Mouse (Mus musculus): ENCODE measurements around the gene Rasal1. TPM values are rescaled to one million over a fixed set of nuclear protein-coding genes. Genes with fewer than 3 reads are reported as not detected.

Rasal1 gene
- total RNA-seq, 2 experiments from 2014 or later, result 0.29 to 0.45 TPM

Other genes starting within 250 kb of the Rasal1 start
- not detected for gene Lhx5, start 217.1 kb upstream of the Rasal1 start, total RNA-seq (2021)
- gene Sdsl, start 176.0 kb upstream of the Rasal1 start, total RNA-seq (2021), result 10 to 100 TPM; 12.2 to 12.4 TPM
- not detected for gene Sds, start 172.3 kb upstream of the Rasal1 start, total RNA-seq (2021)
- gene Plbd2, start 145.2 kb upstream of the Rasal1 start, total RNA-seq (2021), result 10 to 100 TPM; 38.0 to 38.3 TPM
- 1 to 10 TPM; 8.7 to 9.3 TPM for gene Slc8b1, start 137.6 kb upstream of the Rasal1 start, total RNA-seq (2021)
- gene Tpcn1, start 60.1 kb upstream of the Rasal1 start, total RNA-seq (2021), result 10 to 100 TPM; 31.6 to 34.2 TPM
- not detected for gene Iqcd, start 59.8 kb upstream of the Rasal1 start, total RNA-seq (2021)
- 10 to 100 TPM; 10.7 to 10.8 TPM for gene Rita1, start 36.2 kb upstream of the Rasal1 start, total RNA-seq (2021)
- gene Ddx54, start 36.1 kb upstream of the Rasal1 start, total RNA-seq (2021), result 10 to 100 TPM; 30.8 to 32.0 TPM
- not detected for gene Cfap73, start 14.6 kb upstream of the Rasal1 start, total RNA-seq (2021)
- 1 to 10 TPM in 1 of 2 experiments, under 1 TPM in 1; 0.97 to 1.5 TPM for gene Dtx1, start 63.1 kb downstream of the Rasal1 start, total RNA-seq (2021)
- gene Oas2, start 101.0 kb downstream of the Rasal1 start, total RNA-seq (2021), result under 1 TPM in 1 of 2 experiments, not detected in 1; 0.24 TPM
- gene Oas3, start 128.8 kb downstream of the Rasal1 start, total RNA-seq (2021), result under 1 TPM; 0.07 to 0.14 TPM
- not detected for gene Oas1e, start 146.7 kb downstream of the Rasal1 start, total RNA-seq (2021)
- gene Oas1c, start 163.7 kb downstream of the Rasal1 start, total RNA-seq (2021), result under 1 TPM; 0.36 to 0.91 TPM
- not detected for gene Oas1f, start 198.6 kb downstream of the Rasal1 start, total RNA-seq (2021)
- not detected for gene Oas1h, start 212.6 kb downstream of the Rasal1 start, total RNA-seq (2021)
- gene Oas1g, start 238.8 kb downstream of the Rasal1 start, total RNA-seq (2021), result not detected